Mouse (Mus musculus): ENCODE data around the gene Colgalt1. TPM values are rescaled to one million over a fixed set of nuclear protein-coding genes. Genes with fewer than 3 reads are reported as not detected.

The Colgalt1 gene
- polyA plus RNA-seq, 1 experiment: 59.8 TPM

- no peak for TF ChIP-seq CTCF (IDR thresholded peaks at IDR 0.05; ENCODE audit: extremely low read depth, insufficient read length, insufficient replicate concordance, low read depth, low read length)
- no peak for TF ChIP-seq POLR2A (IDR thresholded peaks at IDR 0.05; ENCODE audit: low read depth, low read length)
- Histone ChIP-seq H3K36me3 (ENCODE audit: control insufficient read depth, insufficient read depth, low read length) (no peaks in the 10 kb centered on the region), H3K4me3 (ENCODE audit: low read depth, low read length) (no peak overlapping the region), H3K4me1 (ENCODE audit: control insufficient read depth, insufficient read depth, insufficient read length, low read length) (peaks cover 7% of the 10 kb centered on the region), H3K27me3 (ENCODE audit: control insufficient read depth, insufficient read depth, low read length) (no peaks in the 10 kb centered on the region; the same call in 1 of the 2 replicates), H3K27ac (ENCODE audit: insufficient read depth, low read depth, low read length) (no peak overlapping the region)
- WGBS: 58% methylated on average over 6 of the region's 6 CpGs
Observed at GRCm38 (mm10) chr8:71596384-71596783, 14.4 kb upstream of the Colgalt1 start.

- TF ChIP-seq CTCF (IDR thresholded peaks at IDR 0.05; ENCODE audit: extremely low read depth, insufficient read length, insufficient replicate concordance, low read depth, low read length) (no peak), POLR2A (IDR thresholded peaks at IDR 0.05; ENCODE audit: low read depth, low read length) (no peak)
- Histone ChIP-seq H3K4me3 (ENCODE audit: low read depth, low read length) (no peak overlapping the region), H3K36me3 (ENCODE audit: control insufficient read depth, insufficient read depth, low read length) (no peaks in the 10 kb centered on the region), H3K4me1 (ENCODE audit: control insufficient read depth, insufficient read depth, insufficient read length, low read length) (peaks cover 7% of the 10 kb centered on the region), H3K27me3 (ENCODE audit: control insufficient read depth, insufficient read depth, low read length) (peaks cover under 1% of the 10 kb centered on the region), H3K27ac (ENCODE audit: insufficient read depth, low read depth, low read length) (no peak overlapping the region)
- WGBS: 63% methylated on average over 4 of the region's 4 CpGs
Observed at GRCm38 (mm10) chr8:71596798-71597197, 14.0 kb upstream of the Colgalt1 start.

GRCm38 (mm10) chr8:71597451-71597850 is 13.3 kb upstream of the Colgalt1 start, which contains the start of gene Fam129c:
TSS of gene Fam129c (plus strand) at chr8:71597648.
- TF ChIP-seq CTCF (IDR thresholded peaks at IDR 0.05; ENCODE audit: extremely low read depth, insufficient read length, insufficient replicate concordance, low read depth, low read length) (no peak), POLR2A (IDR thresholded peaks at IDR 0.05; ENCODE audit: low read depth, low read length) (no peak)
- Histone ChIP-seq H3K4me1 (ENCODE audit: control insufficient read depth, insufficient read depth, insufficient read length, low read length) (peaks cover 12% of the 10 kb centered on the region), H3K27me3 (ENCODE audit: control insufficient read depth, insufficient read depth, low read length) (peaks cover 6% of the 10 kb centered on the region), H3K36me3 (ENCODE audit: control insufficient read depth, insufficient read depth, low read length) (no peaks in the 10 kb centered on the region), H3K27ac (ENCODE audit: insufficient read depth, low read depth, low read length) (no peak within 1 kb of the TSS), H3K4me3 (ENCODE audit: low read depth, low read length) (no peak within 1 kb of the TSS)
- 89% methylated on average over 3 of the region's 3 CpGs for WGBS

- H3K4me3 ChIP-seq (ENCODE audit: low read depth, low read length): no peak overlapping the region
- H3K36me3 ChIP-seq (ENCODE audit: control insufficient read depth, insufficient read depth, low read length): no peaks in the 10 kb centered on the region
- peaks cover 6% of the 10 kb centered on the region for H3K27me3 ChIP-seq (ENCODE audit: control insufficient read depth, insufficient read depth, low read length)
- no peak for TF ChIP-seq POLR2A (IDR thresholded peaks at IDR 0.05; ENCODE audit: low read depth, low read length)
- TF ChIP-seq CTCF (IDR thresholded peaks at IDR 0.05; ENCODE audit: extremely low read depth, insufficient read length, insufficient replicate concordance, low read depth, low read length): no peak
- peaks cover 12% of the 10 kb centered on the region for H3K4me1 ChIP-seq (ENCODE audit: control insufficient read depth, insufficient read depth, insufficient read length, low read length)
- H3K27ac ChIP-seq (ENCODE audit: insufficient read depth, low read depth, low read length): no peak overlapping the region
Observed at GRCm38 (mm10) chr8:71598375-71598774, 12.4 kb upstream of the Colgalt1 start.

- Histone ChIP-seq H3K36me3 (ENCODE audit: control insufficient read depth, insufficient read depth, low read length) (no peaks in the 10 kb centered on the region), H3K27ac (ENCODE audit: insufficient read depth, low read depth, low read length) (no peak overlapping the region), H3K4me3 (ENCODE audit: low read depth, low read length) (no peak overlapping the region), H3K4me1 (ENCODE audit: control insufficient read depth, insufficient read depth, insufficient read length, low read length) (peaks cover 14% of the 10 kb centered on the region), H3K27me3 (ENCODE audit: control insufficient read depth, insufficient read depth, low read length) (peaks cover 6% of the 10 kb centered on the region)
- TF ChIP-seq POLR2A (IDR thresholded peaks at IDR 0.05; ENCODE audit: low read depth, low read length) (no peak), CTCF (IDR thresholded peaks at IDR 0.05; ENCODE audit: extremely low read depth, insufficient read length, insufficient replicate concordance, low read depth, low read length) (no peak)
- 93% methylated on average over 5 of the region's 5 CpGs for WGBS
Observed at GRCm38 (mm10) chr8:71598841-71599240, 12.0 kb upstream of the Colgalt1 start.

- Histone ChIP-seq H3K27me3 (ENCODE audit: control insufficient read depth, insufficient read depth, low read length) (peaks cover 6% of the 10 kb centered on the region), H3K27ac (ENCODE audit: insufficient read depth, low read depth, low read length) (no peak overlapping the region), H3K4me1 (ENCODE audit: control insufficient read depth, insufficient read depth, insufficient read length, low read length) (peaks cover 14% of the 10 kb centered on the region), H3K4me3 (ENCODE audit: low read depth, low read length) (peak overlapping the region; percentile 50), H3K36me3 (ENCODE audit: control insufficient read depth, insufficient read depth, low read length) (no peaks in the 10 kb centered on the region)
- TF ChIP-seq POLR2A (IDR thresholded peaks at IDR 0.05; ENCODE audit: low read depth, low read length): no peak
- TF ChIP-seq CTCF (IDR thresholded peaks at IDR 0.05; ENCODE audit: extremely low read depth, insufficient read length, insufficient replicate concordance, low read depth, low read length): no peak
- 7% methylated on average over 65 of the region's 65 CpGs for WGBS
Observed at GRCm38 (mm10) chr8:71601939-71602665, 8.7 kb upstream of the Colgalt1 start.

- H3K27ac ChIP-seq (ENCODE audit: insufficient read depth, low read depth, low read length): no peak overlapping the region
Observed at GRCm38 (mm10) chr8:71602666-71603334, 8.0 kb upstream of the Colgalt1 start.

More at GRCm38 (mm10) chr8:71602666-71603334, 8.0 kb upstream of the Colgalt1 start:
- TF ChIP-seq CTCF (IDR thresholded peaks at IDR 0.05; ENCODE audit: extremely low read depth, insufficient read length, insufficient replicate concordance, low read depth, low read length) (no peak), POLR2A (IDR thresholded peaks at IDR 0.05; ENCODE audit: low read depth, low read length) (no peak)
- Histone ChIP-seq H3K36me3 (ENCODE audit: control insufficient read depth, insufficient read depth, low read length) (no peaks in the 10 kb centered on the region), H3K27me3 (ENCODE audit: control insufficient read depth, insufficient read depth, low read length) (peaks cover 6% of the 10 kb centered on the region), H3K4me3 (ENCODE audit: low read depth, low read length) (peak overlapping the region; percentile 50), H3K4me1 (ENCODE audit: control insufficient read depth, insufficient read depth, insufficient read length, low read length) (peaks cover 14% of the 10 kb centered on the region)
- 1% methylated on average over 32 of the region's 32 CpGs for WGBS

All from small intestine, adult 2 months (tissue).